Mouse (Mus musculus) heart, embryonic 12.5 days (tissue): ENCODE data around the gene Fam43a. TPM values are rescaled to one million over a fixed set of nuclear protein-coding genes. Genes with fewer than 3 reads are reported as not detected.

ENCODE experiments used
- ATAC-seq: fragments of 200-750 bp; cut with Nextera tagmentation; 2 replicates; pipeline ENCODE4 v1.8.0; 2017; ENCODE audit warnings: moderate TSS enrichment, moderate library complexity; ENCODE audit not compliant: insufficient number of reproducible peaks, low FRiP score
- H3K27ac ChIP-seq: fragments of 300-500 bp; sonication (generic); 2 replicates; pipeline ENCODE4 v1.5.1; 2016; ENCODE audit warnings: mild to moderate bottlenecking, moderate library complexity; ENCODE audit not compliant: poor library complexity, severe bottlenecking
- H3K27me3 ChIP-seq: fragments of 300-500 bp; sonication (generic); replicated peaks from 2 replicates; pipeline ENCODE4 v1.6.1; 2016; ENCODE audit warnings: mild to moderate bottlenecking, moderate library complexity
- H3K36me3 ChIP-seq: fragments of 300-500 bp; sonication (generic); 2 replicates; pipeline ENCODE4 v1.6.1; 2016; ENCODE audit warnings: mild to moderate bottlenecking, moderate library complexity
- H3K4me1 ChIP-seq: fragments of 300-500 bp; sonication (generic); replicated peaks from 2 replicates; pipeline ENCODE4 v1.6.1; 2016; ENCODE audit warnings: mild to moderate bottlenecking
- H3K4me2 ChIP-seq: fragments of 300-500 bp; sonication (generic); 2 replicates; pipeline ENCODE4 v1.6.1; 2016; ENCODE audit warnings: mild to moderate bottlenecking, moderate library complexity
- H3K4me3 ChIP-seq: fragments of 300-500 bp; sonication (generic); 2 replicates; pipeline ENCODE4 v1.5.1; 2016; ENCODE audit warnings: mild to moderate bottlenecking
- H3K9ac ChIP-seq: fragments of 300-500 bp; sonication (generic); 2 replicates; pipeline ENCODE4 v1.6.1; 2016; ENCODE audit warnings: mild to moderate bottlenecking, moderate library complexity
- H3K9me3 ChIP-seq: fragments of 300-500 bp; sonication (generic); replicated peaks from 2 replicates; pipeline ENCODE4 v1.6.1; 2016; ENCODE audit warnings: mild to moderate bottlenecking, moderate library complexity
- WGBS: fragments of 180-500 bp; shearing (Covaris S2); methylation state at CpG from one replicate; pipeline ENCODE4 v1.1.7; 2016; 5-methylcytosine and 5-hydroxymethylcytosine counted together
- polyA plus RNA-seq: library from polyadenylated mRNA; unstranded; fragments of >200 nt; fragmentation: Nextera tagmentation; extraction: Ambion mirVana; gene quantifications from 2 replicates; pipeline ENCODE4 v1.2.1, GENCODE M21; 2016

Fam43a gene
- polyA plus RNA-seq, 1 experiment from 2014 or later, result 14.5 TPM

- Histone ChIP-seq H3K27ac (no peak overlapping the region), H3K4me2 (no peak overlapping the region), H3K4me1 (no peaks in the 10 kb centered on the region), H3K27me3 (no peaks in the 10 kb centered on the region), H3K9ac (no peak overlapping the region), H3K9me3 (no peaks in the 10 kb centered on the region), H3K36me3 (no peaks in the 10 kb centered on the region), H3K4me3 (no peak overlapping the region)
- ATAC-seq, result no peak
- WGBS, result 61% methylated on average over 5 of the region's 5 CpGs
Observed at GRCm38 (mm10) chr16:30611331-30611730, 11.8 kb downstream of the Fam43a start.

DNA sequence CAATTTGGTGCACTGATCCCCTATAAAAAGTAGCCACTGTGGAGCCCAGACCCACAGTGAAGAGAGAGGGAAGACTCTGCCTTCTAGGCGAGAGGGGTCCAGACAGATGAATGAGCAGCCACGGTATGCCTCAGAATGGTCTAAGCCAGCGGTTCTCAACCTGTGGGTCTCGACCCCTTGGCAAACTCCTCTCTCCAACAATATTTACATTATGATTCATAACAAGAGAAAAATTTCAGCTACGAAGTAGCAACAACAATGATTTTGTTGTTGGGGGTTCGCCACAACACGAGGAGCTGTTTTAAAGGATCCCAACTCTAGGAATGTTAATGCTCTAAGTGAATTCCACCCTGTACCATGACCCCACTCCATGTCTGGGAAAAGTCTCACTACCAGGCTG is 13.6 kb downstream of the Fam43a start:
- WGBS, result 78% methylated on average over 7 of the region's 7 CpGs
- no peaks in the 10 kb centered on the region for H3K27me3 ChIP-seq
- ATAC-seq, result no peak

GRCm38 (mm10) chr16:30614122-30614521 is 14.6 kb downstream of the Fam43a start:
- H3K27me3 ChIP-seq, result no peaks in the 10 kb centered on the region
- no peaks in the 10 kb centered on the region for H3K9me3 ChIP-seq
- H3K4me2 ChIP-seq, result no peak overlapping the region
- no peak for ATAC-seq
- no peak overlapping the region for H3K9ac ChIP-seq
- no peaks in the 10 kb centered on the region for H3K4me1 ChIP-seq
- no peaks in the 10 kb centered on the region for H3K36me3 ChIP-seq
- H3K27ac ChIP-seq, result no peak overlapping the region
- H3K4me3 ChIP-seq, result no peak overlapping the region
- 44% methylated on average over 5 of the region's 5 CpGs for WGBS

More for the DNA sequence above, 13.6 kb downstream of the Fam43a start:
- H3K9ac ChIP-seq, result no peak overlapping the region
- H3K4me1 ChIP-seq, result no peaks in the 10 kb centered on the region
- H3K4me2 ChIP-seq, result no peak overlapping the region
- H3K4me3 ChIP-seq, result no peak overlapping the region
- no peaks in the 10 kb centered on the region for H3K9me3 ChIP-seq
- no peak overlapping the region for H3K27ac ChIP-seq
- H3K36me3 ChIP-seq, result no peaks in the 10 kb centered on the region

DNA sequence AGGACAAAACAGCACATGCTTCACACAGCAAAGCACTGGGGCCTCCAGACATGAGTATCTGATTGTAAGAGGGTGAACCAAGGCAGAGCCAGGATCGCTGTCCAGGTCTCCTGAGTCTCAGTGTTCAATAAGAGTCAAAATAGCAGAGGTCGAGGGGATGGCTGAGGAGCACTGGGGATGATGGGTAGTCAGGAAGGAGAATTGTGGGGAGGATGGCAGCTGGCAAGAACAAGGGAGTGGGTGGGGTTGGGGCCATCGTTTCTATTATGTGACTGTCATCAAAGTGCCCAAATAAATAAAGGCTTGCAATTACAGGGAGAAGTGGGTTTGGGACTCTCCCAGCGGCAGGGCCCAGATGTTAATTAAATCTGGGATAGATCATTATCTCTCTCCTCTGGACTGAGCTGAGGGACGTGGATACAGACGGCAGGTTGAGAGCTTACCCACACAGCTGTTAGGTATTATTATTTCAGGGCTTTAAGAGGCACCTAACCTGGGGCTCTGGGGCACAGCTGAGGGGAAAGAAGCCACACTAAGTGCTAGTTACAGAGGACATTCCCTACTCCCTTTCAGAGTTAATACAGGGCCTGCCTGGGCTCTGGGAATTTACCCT is 15.3 kb downstream of the Fam43a start:
- no peak overlapping the region for H3K27ac ChIP-seq
- ATAC-seq, result no peak
- H3K4me2 ChIP-seq, result no peak overlapping the region
- H3K9me3 ChIP-seq, result no peaks in the 10 kb centered on the region
- no peaks in the 10 kb centered on the region for H3K36me3 ChIP-seq
- no peaks in the 10 kb centered on the region for H3K27me3 ChIP-seq
- H3K9ac ChIP-seq, result no peak overlapping the region
- H3K4me1 ChIP-seq, result no peaks in the 10 kb centered on the region
- no peak overlapping the region for H3K4me3 ChIP-seq
- 58% methylated on average over 6 of the region's 6 CpGs for WGBS

GRCm38 (mm10) chr16:30616281-30616680 is 16.8 kb downstream of the Fam43a start:
- no peaks in the 10 kb centered on the region for H3K36me3 ChIP-seq
- no peaks in the 10 kb centered on the region for H3K9me3 ChIP-seq
- H3K9ac ChIP-seq, result no peak overlapping the region
- no peaks in the 10 kb centered on the region for H3K27me3 ChIP-seq
- ATAC-seq, result no peak
- no peaks in the 10 kb centered on the region for H3K4me1 ChIP-seq
- H3K4me3 ChIP-seq, result no peak overlapping the region
- WGBS, result 79% methylated on average over 3 of the region's 3 CpGs
- H3K27ac ChIP-seq, result no peak overlapping the region
- no peak overlapping the region for H3K4me2 ChIP-seq

- H3K4me3 ChIP-seq, result no peak overlapping the region
- peaks cover 8% of the 10 kb centered on the region; the same call in 1 of the 2 replicates for H3K4me1 ChIP-seq
- H3K9ac ChIP-seq, result no peak overlapping the region
- no peak overlapping the region for H3K27ac ChIP-seq
- no peak for ATAC-seq
- no peaks in the 10 kb centered on the region for H3K27me3 ChIP-seq
- H3K9me3 ChIP-seq, result no peaks in the 10 kb centered on the region
- WGBS, result 73% methylated on average over 7 of the region's 7 CpGs
- H3K36me3 ChIP-seq, result no peaks in the 10 kb centered on the region
- no peak overlapping the region for H3K4me2 ChIP-seq
Observed at GRCm38 (mm10) chr16:30623645-30624044, 24.1 kb downstream of the Fam43a start.

GRCm38 (mm10) chr16:30624640-30625039 is 25.1 kb downstream of the Fam43a start:
- Histone ChIP-seq H3K27me3 (no peaks in the 10 kb centered on the region), H3K4me3 (no peak overlapping the region), H3K36me3 (no peaks in the 10 kb centered on the region), H3K9me3 (no peaks in the 10 kb centered on the region), H3K27ac (no peak overlapping the region), H3K4me2 (no peak overlapping the region), H3K9ac (no peak overlapping the region), H3K4me1 (peaks cover 8% of the 10 kb centered on the region; the same call in 1 of the 2 replicates)
- WGBS, result 56% methylated on average over 2 of the region's 2 CpGs
- no peak for ATAC-seq

DNA sequence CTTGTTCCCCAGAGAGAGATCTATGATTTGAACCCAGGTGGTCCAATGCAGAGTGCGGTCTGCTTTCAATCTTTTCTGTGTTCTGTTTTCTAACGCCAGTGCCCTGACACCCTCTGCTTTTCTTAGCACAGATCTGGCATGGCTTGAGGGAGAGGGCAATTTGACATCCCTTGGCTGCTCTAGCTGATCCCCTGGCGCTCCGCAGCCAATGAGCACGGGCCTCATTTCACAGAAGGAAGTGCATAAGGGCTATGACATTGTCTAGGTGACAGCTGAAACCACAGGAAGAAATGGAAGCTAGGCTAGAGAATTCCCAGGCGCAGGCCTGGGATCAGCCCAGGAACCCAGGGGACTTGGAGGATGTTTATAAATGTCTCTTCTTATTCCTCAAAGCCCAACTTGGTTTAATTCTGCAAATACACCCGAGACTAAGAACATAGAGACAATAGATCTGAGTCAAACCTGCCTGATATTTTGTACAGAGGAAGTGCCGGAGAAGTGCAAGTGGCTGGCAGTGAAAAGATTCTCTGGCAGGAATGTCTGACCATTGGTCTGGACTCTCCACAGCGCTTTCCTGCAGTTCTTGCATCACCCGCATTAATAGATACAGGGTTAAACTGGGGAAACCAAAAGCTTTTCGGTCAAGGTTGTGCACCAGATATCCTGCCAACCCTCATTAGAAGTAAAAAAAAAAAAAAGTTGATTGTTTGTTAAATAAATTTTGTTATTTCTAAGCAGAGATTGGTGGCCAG is 28.2 kb downstream of the Fam43a start:
- no peak overlapping the region for H3K9ac ChIP-seq
- 44% methylated on average over 11 of the region's 11 CpGs for WGBS

GRCm38 (mm10) chr16:30628401-30628800 is 28.9 kb downstream of the Fam43a start:
- Histone ChIP-seq H3K9me3 (no peaks in the 10 kb centered on the region), H3K36me3 (no peaks in the 10 kb centered on the region), H3K27ac (no peak overlapping the region), H3K27me3 (no peaks in the 10 kb centered on the region), H3K4me1 (peaks cover 8% of the 10 kb centered on the region; the same call in 1 of the 2 replicates), H3K4me2 (no peak overlapping the region), H3K4me3 (no peak overlapping the region), H3K9ac (no peak overlapping the region)
- WGBS, result 61% methylated on average over 6 of the region's 6 CpGs
- no peak for ATAC-seq

More for the DNA sequence above, 28.2 kb downstream of the Fam43a start:
- Histone ChIP-seq H3K36me3 (no peaks in the 10 kb centered on the region), H3K27ac (peak overlapping the region; percentile 67), H3K4me3 (no peak overlapping the region), H3K9me3 (no peaks in the 10 kb centered on the region), H3K4me2 (no peak overlapping the region), H3K4me1 (peaks cover 8% of the 10 kb centered on the region; the same call in 1 of the 2 replicates), H3K27me3 (no peaks in the 10 kb centered on the region)
- ATAC-seq, result peak; percentile 53; the same call in 1 of the 2 replicates

- 88% methylated on average over 5 of the region's 5 CpGs for WGBS
- ATAC-seq, result no peak
- Histone ChIP-seq H3K4me2 (no peak overlapping the region), H3K4me1 (peaks cover 8% of the 10 kb centered on the region; the same call in 1 of the 2 replicates), H3K9me3 (no peaks in the 10 kb centered on the region), H3K27ac (no peak overlapping the region), H3K36me3 (no peaks in the 10 kb centered on the region), H3K9ac (no peak overlapping the region), H3K27me3 (no peaks in the 10 kb centered on the region), H3K4me3 (no peak overlapping the region)
Observed at GRCm38 (mm10) chr16:30629509-30629908, 30.0 kb downstream of the Fam43a start.

DNA sequence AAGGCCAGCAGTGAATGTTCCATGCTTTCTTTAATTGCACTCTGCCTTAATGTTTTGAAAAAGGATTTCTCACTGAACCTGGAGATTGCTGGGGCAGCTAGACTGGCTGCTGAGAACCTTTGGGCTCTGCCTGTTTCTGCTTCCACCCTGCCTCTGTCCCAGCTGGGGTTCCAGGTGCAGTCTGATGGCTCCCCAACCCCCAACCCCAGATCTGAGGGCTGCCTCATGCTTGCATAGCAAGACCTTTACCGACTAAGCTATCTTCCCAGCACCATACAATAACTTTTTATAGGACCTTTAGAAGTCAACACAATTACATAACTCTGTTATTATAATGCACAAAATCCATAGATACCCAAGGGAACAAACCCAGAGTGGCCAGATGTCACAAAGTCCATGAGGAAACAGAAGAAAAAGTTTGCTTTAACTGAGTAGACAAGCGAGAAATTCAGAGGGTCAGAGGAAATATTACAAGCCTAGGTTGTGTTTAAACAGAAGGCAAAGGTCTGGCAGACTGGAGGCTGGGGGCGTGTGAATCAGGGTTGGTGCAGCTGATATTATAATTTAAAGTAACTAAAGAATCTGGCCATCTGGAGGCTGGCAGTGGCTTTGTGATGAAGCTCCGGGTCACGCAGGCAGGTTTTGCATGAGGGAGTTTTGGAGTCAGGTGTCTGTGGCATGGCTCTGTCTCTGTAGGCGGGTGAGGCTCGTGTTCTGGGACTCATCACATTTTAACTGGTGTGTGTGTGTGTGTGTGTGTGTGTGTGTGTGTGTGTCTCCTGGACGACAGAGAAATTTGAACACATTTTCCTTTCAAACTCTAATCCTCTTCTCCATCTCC is 34.6 kb downstream of the Fam43a start:
- H3K9ac ChIP-seq, result no peak overlapping the region
- no peaks in the 10 kb centered on the region for H3K27me3 ChIP-seq
- WGBS, result 64% methylated on average over 8 of the region's 8 CpGs
- H3K4me1 ChIP-seq, result no peaks in the 10 kb centered on the region
- H3K36me3 ChIP-seq, result no peaks in the 10 kb centered on the region
- H3K4me3 ChIP-seq, result no peak overlapping the region
- H3K27ac ChIP-seq, result no peak overlapping the region
- no peak overlapping the region for H3K4me2 ChIP-seq
- ATAC-seq, result no peak
- no peaks in the 10 kb centered on the region for H3K9me3 ChIP-seq
